Mouse (Mus musculus) embryonic facial prominence, embryonic 10.5 days (tissue): ENCODE measurements around the gene Irgm2. TPM values are rescaled to one million over a fixed set of nuclear protein-coding genes. Genes with fewer than 3 reads are reported as not detected.
A peak's percentile ranks its signal among the peaks of the same experiment; 100 is the strongest.
"Not testable (repeated sequence)": the region's sequence is repeated elsewhere in the genome, so short reads cannot be mapped to it uniquely, and the experiment has no call there.

Source experiments
- DNase-seq: peaks from one replicate; pipeline ENCODE4 v3.0.0-alpha.2; 2017; ENCODE audit warnings: low spot score
- H3K27ac ChIP-seq: fragments of 300-500 bp; sonication (generic); replicated peaks from 2 replicates; pipeline ENCODE4 v1.5.1; 2016; ENCODE audit warnings: mild to moderate bottlenecking
- H3K27me3 ChIP-seq: fragments of 300-500 bp; sonication (generic); replicated peaks from 2 replicates; pipeline ENCODE4 v1.6.1; 2016; ENCODE audit warnings: low read depth, mild to moderate bottlenecking; ENCODE audit not compliant: poor library complexity, severe bottlenecking
- H3K36me3 ChIP-seq: fragments of 300-500 bp; sonication (generic); replicated peaks from 2 replicates; pipeline ENCODE4 v1.6.1; 2016; ENCODE audit warnings: mild to moderate bottlenecking, moderate library complexity
- H3K4me1 ChIP-seq: fragments of 300-500 bp; sonication (generic); 2 replicates; pipeline ENCODE4 v1.6.1; 2016
- H3K4me3 ChIP-seq: fragments of 300-500 bp; sonication (generic); 2 replicates; pipeline ENCODE4 v1.5.1; 2016; ENCODE audit warnings: mild to moderate bottlenecking, moderate library complexity
- H3K9me3 ChIP-seq: fragments of 300-500 bp; sonication (generic); 2 replicates; pipeline ENCODE4 v1.6.1; 2016; ENCODE audit warnings: mild to moderate bottlenecking
- WGBS: fragments of 180-500 bp; shearing (Covaris S2); methylation state at CpG from one replicate; pipeline ENCODE4 v1.1.7; 2016; 5-methylcytosine and 5-hydroxymethylcytosine counted together
- polyA plus RNA-seq: library from polyadenylated mRNA; unstranded; fragments of >200 nt; fragmentation: Nextera tagmentation; extraction: Ambion mirVana; gene quantifications from 2 replicates; pipeline ENCODE4 v1.2.1, GENCODE M21; 2016

Gene Irgm2
- polyA plus RNA-seq, 1 experiment from 2014 or later = 0.54 TPM

DNA sequence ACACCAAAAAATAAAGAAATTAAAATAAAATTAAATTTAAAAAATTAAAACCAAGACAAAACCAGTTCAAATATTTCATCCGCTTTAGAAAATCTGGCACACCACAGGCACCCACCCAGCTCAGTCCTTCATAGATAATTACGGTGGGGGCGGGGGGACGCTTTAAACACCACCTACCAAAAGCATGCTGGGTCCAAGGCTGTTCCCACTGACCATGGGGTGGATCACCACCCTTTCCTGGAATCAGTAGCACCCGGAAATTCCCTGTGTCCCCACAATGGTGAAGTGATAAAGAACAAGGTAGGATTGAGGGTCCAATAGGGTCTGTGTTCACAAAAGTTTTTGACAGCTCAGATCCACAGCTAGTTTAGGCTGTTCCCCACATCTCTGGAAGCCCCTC, 16.4 kb downstream of the Irgm2 start:
- Histone ChIP-seq H3K9me3 (no peaks in the 10 kb centered on the region), H3K27ac (no peak overlapping the region), H3K27me3 (no peaks in the 10 kb centered on the region; the same call in 1 of the 2 replicates), H3K4me3 (no peak overlapping the region), H3K36me3 (no peaks in the 10 kb centered on the region), H3K4me1 (peaks cover 23% of the 10 kb centered on the region)
- DNase-seq = no peak
- 82% methylated on average over 5 of the region's 5 CpGs for WGBS

DNA sequence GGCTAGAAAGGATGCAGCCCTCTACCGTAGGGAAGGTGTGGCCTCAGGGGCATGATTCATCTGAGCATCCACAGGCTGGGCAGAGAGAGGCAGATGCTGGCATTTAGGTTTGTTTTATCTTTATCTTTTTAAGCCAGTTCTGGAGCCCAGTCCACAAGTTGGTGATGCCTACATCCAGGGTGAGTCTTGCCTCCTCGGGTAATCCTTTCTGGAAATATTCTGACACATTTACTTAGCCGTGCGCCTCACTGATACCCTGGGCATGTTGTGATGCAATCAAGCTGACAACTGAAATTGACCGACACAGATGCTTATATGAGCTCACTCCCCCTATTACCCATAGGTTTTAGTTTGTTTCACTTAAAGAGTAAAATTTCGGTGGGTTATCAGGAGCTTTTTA, 17.4 kb downstream of the Irgm2 start:
- no peak overlapping the region for H3K27ac ChIP-seq
- H3K27me3 ChIP-seq = no peaks in the 10 kb centered on the region; the same call in 1 of the 2 replicates
- DNase-seq = no peak
- H3K36me3 ChIP-seq = no peaks in the 10 kb centered on the region
- 86% methylated on average over 6 of the region's 6 CpGs for WGBS
- H3K9me3 ChIP-seq = no peaks in the 10 kb centered on the region
- peaks cover 13% of the 10 kb centered on the region; the same call in 1 of the 2 replicates for H3K4me1 ChIP-seq
- no peak overlapping the region for H3K4me3 ChIP-seq

DNA sequence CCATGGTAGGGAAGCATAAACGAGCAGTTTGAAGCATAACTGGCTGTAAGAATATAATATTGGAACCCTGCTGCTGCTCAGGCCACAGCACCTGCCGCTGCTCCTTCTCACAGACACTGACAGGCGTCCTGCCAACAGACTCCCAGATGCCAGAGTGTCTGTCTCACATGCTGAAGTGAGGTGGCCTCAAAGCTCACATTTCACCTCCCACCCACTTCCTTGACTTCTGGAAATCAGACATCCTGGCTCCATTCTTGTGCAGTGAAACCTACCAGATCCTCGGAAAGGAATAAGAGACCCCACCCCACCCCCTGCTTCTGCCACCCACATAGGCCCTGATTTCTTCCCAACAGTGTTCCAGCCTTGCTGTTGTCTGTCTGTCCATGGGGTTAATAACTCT, 24.3 kb downstream of the Irgm2 start:
- WGBS = 56% methylated on average over 4 of the region's 4 CpGs
- Histone ChIP-seq H3K27me3 (no peaks in the 10 kb centered on the region), H3K9me3 (no peaks in the 10 kb centered on the region), H3K4me1 (peaks cover 9% of the 10 kb centered on the region), H3K36me3 (no peaks in the 10 kb centered on the region), H3K4me3 (no peak overlapping the region), H3K27ac (no peak overlapping the region)
- DNase-seq = no peak

GRCm38 (mm10) chr11:58224313-58224712, 24.9 kb downstream of the Irgm2 start:
- Histone ChIP-seq H3K4me3 (no peak overlapping the region), H3K36me3 (no peaks in the 10 kb centered on the region), H3K4me1 (peaks cover 9% of the 10 kb centered on the region), H3K27me3 (no peaks in the 10 kb centered on the region), H3K27ac (no peak overlapping the region), H3K9me3 (no peaks in the 10 kb centered on the region)
- DNase-seq = no peak
- 59% methylated on average over 7 of the region's 7 CpGs for WGBS

DNA sequence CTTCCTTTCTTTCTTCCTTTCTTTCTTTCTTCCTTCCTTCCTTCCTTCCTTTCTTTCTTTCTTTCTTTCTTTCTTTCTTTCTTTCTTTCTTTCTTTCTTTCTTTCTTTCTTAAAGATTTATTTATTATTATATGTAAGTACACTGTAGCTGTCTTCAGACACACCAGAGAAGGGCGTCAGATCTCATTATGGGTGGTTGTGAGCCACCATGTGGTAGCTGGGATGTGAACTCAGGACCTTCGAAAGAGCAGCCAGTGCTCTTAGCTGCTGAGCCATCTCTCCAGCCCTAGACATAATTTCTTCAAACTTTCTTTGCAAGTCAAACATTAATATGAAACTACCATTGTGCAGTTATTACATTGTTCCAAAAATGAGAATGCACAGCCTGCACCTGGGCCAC, 25.5 kb downstream of the Irgm2 start:
- 81% methylated on average over 2 of the region's 2 CpGs for WGBS
- not testable (repeated sequence) for DNase-seq

DNA sequence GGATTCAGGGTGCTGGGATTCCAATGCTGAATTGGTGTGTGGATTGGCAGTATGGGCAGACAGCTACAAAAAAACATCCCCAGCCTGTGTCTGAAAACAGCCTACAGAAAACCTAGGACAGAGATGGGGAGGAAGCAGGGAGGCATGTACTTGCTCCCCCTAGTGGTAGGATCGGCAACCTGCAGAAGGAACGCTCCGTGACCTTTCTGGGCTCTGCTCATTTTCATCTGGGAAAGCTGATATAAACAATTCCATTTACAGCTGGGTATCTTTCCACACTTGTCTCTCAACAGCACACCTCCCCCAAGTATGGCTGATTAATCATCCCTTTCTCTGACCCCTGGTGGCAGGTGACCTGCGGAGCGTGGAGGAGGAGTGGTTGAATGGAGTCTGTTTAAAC, 26.2 kb downstream of the Irgm2 start:
- no peaks in the 10 kb centered on the region for H3K36me3 ChIP-seq
- 11% methylated on average over 5 of the region's 5 CpGs for WGBS
- H3K4me1 ChIP-seq = peaks cover 9% of the 10 kb centered on the region
- no peak overlapping the region for H3K27ac ChIP-seq
- peak; percentile 80 for DNase-seq
- no peaks in the 10 kb centered on the region for H3K9me3 ChIP-seq
- H3K27me3 ChIP-seq = no peaks in the 10 kb centered on the region
- no peak overlapping the region for H3K4me3 ChIP-seq

More for the DNA sequence above, 25.5 kb downstream of the Irgm2 start:
- not testable (repeated sequence) for H3K4me1 ChIP-seq, H3K9me3 ChIP-seq, H3K4me3 ChIP-seq, H3K27ac ChIP-seq, H3K27me3 ChIP-seq, H3K36me3 ChIP-seq

DNA sequence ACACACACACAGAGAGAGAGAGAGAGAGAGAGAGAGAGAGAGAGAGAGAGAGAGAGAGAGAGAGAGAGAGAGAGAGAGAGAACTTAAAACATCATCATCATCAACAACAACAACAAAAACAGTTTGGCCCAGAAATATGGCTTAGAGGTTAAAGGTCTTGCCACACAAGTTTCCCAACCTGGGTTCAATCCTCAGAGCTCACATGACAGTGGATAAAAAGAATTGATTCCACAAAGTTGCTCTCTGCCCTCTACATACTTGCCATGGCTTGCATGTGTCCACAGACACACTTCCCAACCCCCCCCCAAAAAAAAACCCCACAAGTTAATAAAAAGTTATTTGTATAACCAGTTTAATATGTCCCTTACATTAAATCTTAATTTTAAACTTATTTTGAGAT, 27.0 kb downstream of the Irgm2 start:
- H3K27me3 ChIP-seq = no peaks in the 10 kb centered on the region
- H3K4me3 ChIP-seq = no peak overlapping the region
- DNase-seq = no peak
- H3K4me1 ChIP-seq = peaks cover 9% of the 10 kb centered on the region
- no peaks in the 10 kb centered on the region for H3K9me3 ChIP-seq
- H3K27ac ChIP-seq = no peak overlapping the region
- H3K36me3 ChIP-seq = no peaks in the 10 kb centered on the region

GRCm38 (mm10) chr11:58228021-58228420, 28.6 kb downstream of the Irgm2 start:
- not testable (repeated sequence) for H3K27me3 ChIP-seq, H3K36me3 ChIP-seq, H3K4me3 ChIP-seq, DNase-seq, H3K9me3 ChIP-seq, H3K27ac ChIP-seq, H3K4me1 ChIP-seq
- 77% methylated on average over 2 of the region's 2 CpGs for WGBS

DNA sequence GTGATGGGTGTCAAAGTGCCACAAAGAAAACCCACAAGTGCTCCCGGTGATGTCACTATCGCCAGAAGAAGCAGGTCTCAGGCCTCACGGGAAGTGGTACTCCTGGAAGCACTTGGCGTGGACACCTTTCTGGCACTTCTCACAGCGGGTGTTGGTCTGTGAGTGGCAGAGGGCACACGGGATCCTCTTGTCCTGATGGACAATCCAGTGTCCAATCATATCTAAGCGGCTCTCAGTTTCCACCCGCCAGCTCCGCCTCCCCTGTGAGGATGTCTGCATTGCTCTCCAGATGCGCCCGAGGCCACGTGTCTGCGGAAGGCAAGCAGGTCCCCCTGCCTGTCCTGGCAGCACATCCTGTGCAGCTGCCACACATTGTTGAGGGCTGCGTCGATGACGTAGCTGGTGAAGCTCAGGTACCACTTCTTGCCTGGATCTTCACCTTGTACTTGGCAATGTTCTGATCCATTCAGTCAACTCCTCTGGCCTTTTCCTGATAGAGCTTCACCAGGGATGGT, 31.0 kb downstream of the Irgm2 start:
- no peak overlapping the region for H3K27ac ChIP-seq
- H3K4me3 ChIP-seq = no peak overlapping the region
- no peaks in the 10 kb centered on the region for H3K36me3 ChIP-seq
- peaks cover 6% of the 10 kb centered on the region; the same call in 1 of the 2 replicates for H3K27me3 ChIP-seq
- peaks cover 5% of the 10 kb centered on the region for H3K4me1 ChIP-seq
- 65% methylated on average over 16 of the region's 16 CpGs for WGBS
- DNase-seq = peak; percentile 41
- H3K9me3 ChIP-seq = no peaks in the 10 kb centered on the region

DNA sequence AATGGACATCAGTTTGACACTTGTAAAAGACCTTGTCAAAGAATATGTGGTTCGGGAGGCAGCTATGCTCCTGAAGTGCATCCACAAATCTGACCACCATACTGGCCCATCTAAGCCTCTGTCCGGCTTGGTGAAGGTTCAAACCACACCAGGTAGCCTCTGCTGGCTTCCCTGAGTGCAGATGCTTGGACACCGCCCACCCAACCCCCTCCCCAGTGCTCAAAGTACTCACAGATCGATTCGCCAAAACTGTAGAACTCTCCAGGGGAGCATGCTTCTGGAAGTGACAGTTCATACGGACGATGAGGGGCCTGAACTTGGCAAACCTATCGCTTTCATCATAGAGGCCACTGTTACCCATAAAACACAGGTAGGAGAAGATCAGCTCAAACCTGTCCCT, 31.7 kb downstream of the Irgm2 start:
- Histone ChIP-seq H3K36me3 (no peaks in the 10 kb centered on the region), H3K4me3 (no peak overlapping the region), H3K9me3 (no peaks in the 10 kb centered on the region), H3K27me3 (peaks cover 6% of the 10 kb centered on the region; the same call in 1 of the 2 replicates), H3K27ac (no peak overlapping the region), H3K4me1 (no peaks in the 10 kb centered on the region)
- WGBS = 87% methylated on average over 8 of the region's 8 CpGs
- DNase-seq = no peak

GRCm38 (mm10) chr11:58234551-58234950, 35.1 kb downstream of the Irgm2 start:
- WGBS = 84% methylated on average over 3 of the region's 3 CpGs

DNA sequence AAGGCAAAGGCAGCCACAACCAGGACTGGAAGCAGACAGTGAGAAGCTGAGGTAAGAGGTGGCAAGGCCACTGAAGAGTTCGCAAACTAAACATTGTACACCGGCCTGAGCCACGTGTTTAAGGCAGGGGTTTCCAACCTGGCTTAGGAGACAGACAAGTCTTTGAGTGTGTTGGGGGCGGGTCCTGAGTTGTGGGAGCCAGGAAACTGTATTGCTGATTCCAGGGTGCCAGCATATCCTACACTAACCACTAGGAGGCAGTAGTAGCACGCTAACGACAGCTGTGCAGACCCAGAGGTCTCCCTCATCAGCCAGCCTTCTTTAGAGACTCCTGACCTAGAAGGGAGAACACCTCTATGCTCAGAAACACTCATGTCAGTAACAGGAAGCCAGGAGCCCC, 35.7 kb downstream of the Irgm2 start:
- H3K27me3 ChIP-seq = peaks cover 6% of the 10 kb centered on the region; the same call in 1 of the 2 replicates
- H3K4me1 ChIP-seq = peaks cover 8% of the 10 kb centered on the region; the same call in 1 of the 2 replicates
- no peak overlapping the region for H3K27ac ChIP-seq
- peak; percentile 58 for DNase-seq
- no peaks in the 10 kb centered on the region for H3K9me3 ChIP-seq
- H3K36me3 ChIP-seq = no peaks in the 10 kb centered on the region
- H3K4me3 ChIP-seq = no peak overlapping the region
- WGBS = 14% methylated on average over 6 of the region's 6 CpGs

More at GRCm38 (mm10) chr11:58234551-58234950, 35.1 kb downstream of the Irgm2 start:
- H3K36me3 ChIP-seq, H3K27ac ChIP-seq, H3K9me3 ChIP-seq, H3K27me3 ChIP-seq, H3K4me1 ChIP-seq, H3K4me3 ChIP-seq, DNase-seq: not testable (repeated sequence)

DNA sequence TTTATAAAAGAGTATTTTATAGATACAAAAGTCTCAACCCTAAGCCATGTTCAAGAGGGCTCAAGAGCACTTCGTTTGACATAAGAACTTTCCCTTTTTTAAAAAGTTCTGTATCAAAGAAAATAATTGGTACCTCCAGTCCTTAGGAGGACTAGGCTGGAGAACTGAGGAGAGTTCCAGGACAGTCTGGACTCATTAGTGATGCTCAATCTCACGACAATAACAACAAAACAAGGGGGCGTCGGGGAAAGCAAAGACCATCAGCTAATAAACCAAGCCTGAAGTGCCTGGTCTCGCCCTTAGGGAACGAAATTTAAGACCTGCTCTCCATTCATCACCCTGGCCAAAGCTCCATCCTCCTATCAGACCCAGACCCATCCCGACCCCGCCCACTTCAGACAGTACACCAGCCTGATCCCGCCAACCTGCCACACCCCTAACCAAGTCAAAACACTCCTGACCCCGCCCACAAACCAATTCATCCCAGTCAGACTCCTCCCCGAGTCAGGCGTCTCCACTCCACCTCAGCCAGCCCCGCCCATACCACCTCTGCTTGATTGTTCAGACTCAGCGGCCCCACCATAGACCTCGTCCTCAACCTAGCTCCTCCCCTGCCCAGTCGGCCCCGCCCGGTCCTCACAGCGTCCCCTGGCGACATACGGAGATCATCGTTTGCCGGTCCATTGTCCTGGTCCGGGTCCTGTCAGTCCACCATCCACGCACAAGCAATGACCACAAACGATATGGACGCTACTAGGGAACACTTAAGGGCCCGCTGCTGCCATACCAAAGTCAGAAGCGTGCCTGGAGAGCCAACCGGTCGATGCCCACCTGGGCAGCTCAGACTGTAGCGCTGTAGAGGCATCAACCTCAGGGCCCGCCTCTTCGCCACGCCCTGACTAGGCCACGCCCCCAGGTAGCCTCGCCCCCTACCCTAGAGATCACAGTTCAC, 39.7 kb downstream of the Irgm2 start:
- DNase-seq = peak; percentile 84
- Histone ChIP-seq H3K27me3 (no peaks in the 10 kb centered on the region; the same call in 1 of the 2 replicates), H3K4me1 (peaks cover 8% of the 10 kb centered on the region; the same call in 1 of the 2 replicates), H3K36me3 (no peaks in the 10 kb centered on the region), H3K4me3 (peak overlapping the region; percentile 58), H3K9me3 (no peaks in the 10 kb centered on the region), H3K27ac (peak overlapping the region; percentile 1; the same call in 1 of the 2 replicates)
- 1% methylated on average over 37 of the region's 37 CpGs for WGBS
